Mouse (Mus musculus) adrenal gland, adult 2 months (tissue): ENCODE measurements at regions not wholly inside any gene's neighbourhood (a gene's known extent, or its start where the extent isn't known, plus 50 kb on each side); places are given as distances from the start of the nearest gene placed in this dataset.

Source experiments
- DNase-seq: peaks from one replicate; pipeline ENCODE4 v3.0.0; 2021

- peak; percentile 26 for DNase-seq
Measured at GRCm38 (mm10) chr14:24955891-24956410, 469.0 kb downstream of the Rps24 start.

- DNase-seq: no peak
Measured at GRCm38 (mm10) chr14:24956528-24957210, 469.7 kb downstream of the Rps24 start.

GRCm38 (mm10) chr14:24957392-24957791 lies 470.5 kb downstream of the Rps24 start:
- no peak for DNase-seq

- DNase-seq: no peak
Measured at GRCm38 (mm10) chr14:24958821-24959220, 471.9 kb downstream of the Rps24 start.

- no peak for DNase-seq
Measured at GRCm38 (mm10) chr14:24959401-24959800, 472.5 kb downstream of the Rps24 start.

GRCm38 (mm10) chr14:24960082-24960482 lies 473.2 kb downstream of the Rps24 start:
- peak; percentile 81 for DNase-seq

- DNase-seq: no peak
Measured at GRCm38 (mm10) chr14:24960875-24961274, 473.9 kb downstream of the Rps24 start.

GRCm38 (mm10) chr14:24961721-24962120 lies 474.8 kb downstream of the Rps24 start:
- DNase-seq: no peak

- DNase-seq: no peak
Measured at GRCm38 (mm10) chr14:24969584-24969983, 482.7 kb downstream of the Rps24 start.

- DNase-seq: no peak
Measured at GRCm38 (mm10) chr14:24972357-24972756, 485.4 kb downstream of the Rps24 start.

GRCm38 (mm10) chr14:24973039-24973438 lies 485.9 kb upstream of the Zmiz1 start:
- DNase-seq: no peak

- DNase-seq: no peak
Measured at GRCm38 (mm10) chr14:24973591-24973990, 485.4 kb upstream of the Zmiz1 start.

- DNase-seq: no peak
Measured at GRCm38 (mm10) chr14:24982489-24982888, 476.5 kb upstream of the Zmiz1 start.

- DNase-seq: no peak
Measured at GRCm38 (mm10) chr14:24983279-24983678, 475.7 kb upstream of the Zmiz1 start.

GRCm38 (mm10) chr14:24985806-24986359 lies 473.1 kb upstream of the Zmiz1 start:
- no peak for DNase-seq

GRCm38 (mm10) chr14:24986404-24986803 lies 472.6 kb upstream of the Zmiz1 start:
- no peak for DNase-seq

- no peak for DNase-seq
Measured at GRCm38 (mm10) chr14:24993751-24994658, 465.0 kb upstream of the Zmiz1 start.

GRCm38 (mm10) chr14:24995226-24995625 lies 463.8 kb upstream of the Zmiz1 start:
- no peak for DNase-seq

- DNase-seq: no peak
Measured at GRCm38 (mm10) chr14:24997786-24998509, 461.0 kb upstream of the Zmiz1 start.

- no peak for DNase-seq
Measured at GRCm38 (mm10) chr14:24999008-24999572, 459.9 kb upstream of the Zmiz1 start.

- DNase-seq: no peak
Measured at GRCm38 (mm10) chr14:25005241-25005946, 453.6 kb upstream of the Zmiz1 start.
